Mouse (Mus musculus): Measurements from ENCODE around the gene Iqcj. TPM values are rescaled to one million over a fixed set of nuclear protein-coding genes. Genes with fewer than 3 reads are reported as not detected.
A peak's percentile ranks its signal among the peaks of the same experiment; 100 is the strongest.

Iqcj gene
- polyA plus RNA-seq, 1 experiment from 2014 or later, result 1.5 TPM

- Histone ChIP-seq H3K36me3 (ENCODE audit: control insufficient read depth, insufficient read depth) (no peaks in the 10 kb centered on the region), H3K27me3 (replicated peaks; ENCODE audit: control insufficient read depth, insufficient read depth, low read length) (no peaks in the 10 kb centered on the region), H3K4me3 (replicated peaks; ENCODE audit: low read length) (peak overlapping the region; percentile 46), H3K9me3 (ENCODE audit: control insufficient read depth, low read length) (no peaks in the 10 kb centered on the region), H3K4me2 (ENCODE audit: low read length) (peak overlapping the region; percentile 73), H3K9ac (replicated peaks; ENCODE audit: low read depth, low read length) (peak overlapping the region; percentile 0; the same call in 1 of the 2 replicates), H3K4me1 (replicated peaks; ENCODE audit: control insufficient read depth, insufficient read depth, low read length) (0 out of 2 replicates have a peak, but pooled peaks cover 10% of the 10 kb centered on the region), H3K27ac (ENCODE audit: low read length) (no peak overlapping the region)
- peak; percentile 74 for ATAC-seq
- 44% methylated on average over 10 of the region's 10 CpGs for WGBS
Observed at GRCm38 (mm10) chr3:67892768-67893167, 748 bp downstream of the Iqcj start.

- H3K9me3 ChIP-seq (ENCODE audit: control insufficient read depth, low read length), result no peaks in the 10 kb centered on the region
- no peaks in the 10 kb centered on the region for H3K27me3 ChIP-seq (replicated peaks; ENCODE audit: control insufficient read depth, insufficient read depth, low read length)
- H3K4me1 ChIP-seq (replicated peaks; ENCODE audit: control insufficient read depth, insufficient read depth, low read length), result no peaks in the 10 kb centered on the region
- no peak overlapping the region for H3K4me3 ChIP-seq (replicated peaks; ENCODE audit: low read length)
- no peaks in the 10 kb centered on the region for H3K36me3 ChIP-seq (ENCODE audit: control insufficient read depth, insufficient read depth)
- H3K4me2 ChIP-seq (ENCODE audit: low read length), result no peak overlapping the region
- H3K9ac ChIP-seq (replicated peaks; ENCODE audit: low read depth, low read length), result no peak overlapping the region
- H3K27ac ChIP-seq (ENCODE audit: low read length), result no peak overlapping the region
- ATAC-seq, result no peak
- 82% methylated on average over 4 of the region's 4 CpGs for WGBS
Observed at GRCm38 (mm10) chr3:67902517-67902916, 10.5 kb downstream of the Iqcj start.

DNA sequence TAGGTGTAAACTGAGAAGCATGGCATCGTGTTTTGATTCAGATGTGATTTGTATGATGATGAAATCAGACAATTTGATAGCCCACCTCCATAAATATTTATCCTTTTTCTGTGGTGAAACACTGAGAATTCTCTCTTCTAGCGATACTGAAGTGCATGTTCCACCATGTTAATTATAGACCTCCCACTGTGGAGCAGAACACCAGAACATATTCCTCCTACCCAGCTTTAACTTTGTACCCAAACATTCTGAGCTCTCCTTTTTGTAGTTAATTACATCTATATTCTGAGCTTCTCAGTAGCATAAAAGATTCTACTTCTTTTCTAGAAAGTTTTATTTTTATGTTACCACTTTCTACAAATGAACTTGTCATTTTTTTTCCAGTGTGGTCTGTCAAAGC is 16.6 kb downstream of the Iqcj start:
- H3K27me3 ChIP-seq (replicated peaks; ENCODE audit: control insufficient read depth, insufficient read depth, low read length), result no peaks in the 10 kb centered on the region
- H3K4me2 ChIP-seq (ENCODE audit: low read length), result no peak overlapping the region
- H3K9ac ChIP-seq (replicated peaks; ENCODE audit: low read depth, low read length), result no peak overlapping the region
- no peak for ATAC-seq
- no peak overlapping the region for H3K27ac ChIP-seq (ENCODE audit: low read length)
- H3K36me3 ChIP-seq (ENCODE audit: control insufficient read depth, insufficient read depth), result no peaks in the 10 kb centered on the region
- no peak overlapping the region for H3K4me3 ChIP-seq (replicated peaks; ENCODE audit: low read length)
- no peaks in the 10 kb centered on the region for H3K9me3 ChIP-seq (ENCODE audit: control insufficient read depth, low read length)
- 77% methylated on average over 2 of the region's 2 CpGs for WGBS
- H3K4me1 ChIP-seq (replicated peaks; ENCODE audit: control insufficient read depth, insufficient read depth, low read length), result no peaks in the 10 kb centered on the region

GRCm38 (mm10) chr3:67918098-67918497 is 26.1 kb downstream of the Iqcj start:
- Histone ChIP-seq H3K27me3 (replicated peaks; ENCODE audit: control insufficient read depth, insufficient read depth, low read length) (no peaks in the 10 kb centered on the region), H3K9ac (replicated peaks; ENCODE audit: low read depth, low read length) (no peak overlapping the region), H3K4me2 (ENCODE audit: low read length) (no peak overlapping the region), H3K36me3 (ENCODE audit: control insufficient read depth, insufficient read depth) (no peaks in the 10 kb centered on the region), H3K27ac (ENCODE audit: low read length) (no peak overlapping the region), H3K4me3 (replicated peaks; ENCODE audit: low read length) (no peak overlapping the region), H3K4me1 (replicated peaks; ENCODE audit: control insufficient read depth, insufficient read depth, low read length) (peaks cover 3% of the 10 kb centered on the region; the same call in 1 of the 2 replicates), H3K9me3 (ENCODE audit: control insufficient read depth, low read length) (no peaks in the 10 kb centered on the region)
- 73% methylated on average over 3 of the region's 3 CpGs for WGBS
- no peak for ATAC-seq

- H3K27me3 ChIP-seq (replicated peaks; ENCODE audit: control insufficient read depth, insufficient read depth, low read length), result no peaks in the 10 kb centered on the region
- no peak overlapping the region for H3K4me2 ChIP-seq (ENCODE audit: low read length)
- H3K36me3 ChIP-seq (ENCODE audit: control insufficient read depth, insufficient read depth), result no peaks in the 10 kb centered on the region
- WGBS, result 29% methylated on average over 8 of the region's 8 CpGs
- H3K4me1 ChIP-seq (replicated peaks; ENCODE audit: control insufficient read depth, insufficient read depth, low read length), result peaks cover 3% of the 10 kb centered on the region; the same call in 1 of the 2 replicates
- H3K9ac ChIP-seq (replicated peaks; ENCODE audit: low read depth, low read length), result no peak overlapping the region
- H3K9me3 ChIP-seq (ENCODE audit: control insufficient read depth, low read length), result no peaks in the 10 kb centered on the region
- H3K4me3 ChIP-seq (replicated peaks; ENCODE audit: low read length), result no peak overlapping the region
- H3K27ac ChIP-seq (ENCODE audit: low read length), result no peak overlapping the region
- peak; percentile 55 for ATAC-seq
Observed at GRCm38 (mm10) chr3:67918634-67919259, 26.7 kb downstream of the Iqcj start.

DNA sequence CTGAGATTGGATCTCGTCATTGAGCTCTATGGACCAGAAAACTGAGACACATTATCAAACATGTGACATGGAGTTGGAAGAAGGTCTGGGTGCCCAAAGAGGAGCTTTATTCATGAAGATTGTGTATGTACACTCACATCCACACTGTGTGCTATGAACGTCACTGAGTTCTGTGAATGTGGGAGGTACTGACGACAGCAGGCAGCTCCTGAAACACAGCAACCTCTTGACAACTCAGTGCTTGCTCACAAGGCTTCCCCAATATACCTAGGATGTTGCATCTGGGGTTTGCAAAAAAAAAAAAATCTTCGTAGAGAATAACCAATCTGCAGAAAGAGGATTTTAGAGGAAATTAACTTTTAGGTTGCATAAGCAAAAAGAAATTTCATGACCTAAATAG is 31.1 kb downstream of the Iqcj start:
- no peak overlapping the region for H3K27ac ChIP-seq (ENCODE audit: low read length)
- H3K9ac ChIP-seq (replicated peaks; ENCODE audit: low read depth, low read length), result no peak overlapping the region
- H3K9me3 ChIP-seq (ENCODE audit: control insufficient read depth, low read length), result no peaks in the 10 kb centered on the region
- WGBS, result 88% methylated on average over 4 of the region's 4 CpGs
- no peak overlapping the region for H3K4me2 ChIP-seq (ENCODE audit: low read length)
- H3K4me1 ChIP-seq (replicated peaks; ENCODE audit: control insufficient read depth, insufficient read depth, low read length), result peaks cover 3% of the 10 kb centered on the region; the same call in 1 of the 2 replicates
- H3K27me3 ChIP-seq (replicated peaks; ENCODE audit: control insufficient read depth, insufficient read depth, low read length), result no peaks in the 10 kb centered on the region
- ATAC-seq, result no peak
- no peaks in the 10 kb centered on the region for H3K36me3 ChIP-seq (ENCODE audit: control insufficient read depth, insufficient read depth)
- H3K4me3 ChIP-seq (replicated peaks; ENCODE audit: low read length), result no peak overlapping the region

- H3K27me3 ChIP-seq (replicated peaks; ENCODE audit: control insufficient read depth, insufficient read depth, low read length), result no peaks in the 10 kb centered on the region
- no peaks in the 10 kb centered on the region for H3K9me3 ChIP-seq (ENCODE audit: control insufficient read depth, low read length)
- H3K4me2 ChIP-seq (ENCODE audit: low read length), result no peak overlapping the region
- 0 out of 2 replicates have a peak, but pooled peaks cover 3% of the 10 kb centered on the region for H3K4me1 ChIP-seq (replicated peaks; ENCODE audit: control insufficient read depth, insufficient read depth, low read length)
- no peak overlapping the region for H3K9ac ChIP-seq (replicated peaks; ENCODE audit: low read depth, low read length)
- WGBS, result 84% methylated on average over 2 of the region's 2 CpGs
- H3K4me3 ChIP-seq (replicated peaks; ENCODE audit: low read length), result no peak overlapping the region
- H3K27ac ChIP-seq (ENCODE audit: low read length), result no peak overlapping the region
- H3K36me3 ChIP-seq (ENCODE audit: control insufficient read depth, insufficient read depth), result no peaks in the 10 kb centered on the region
- ATAC-seq, result no peak
Observed at GRCm38 (mm10) chr3:67925453-67925852, 33.4 kb downstream of the Iqcj start.

- no peak overlapping the region for H3K4me2 ChIP-seq (ENCODE audit: low read length)
- ATAC-seq, result no peak
Observed at GRCm38 (mm10) chr3:67930424-67931133, 38.6 kb downstream of the Iqcj start.

DNA sequence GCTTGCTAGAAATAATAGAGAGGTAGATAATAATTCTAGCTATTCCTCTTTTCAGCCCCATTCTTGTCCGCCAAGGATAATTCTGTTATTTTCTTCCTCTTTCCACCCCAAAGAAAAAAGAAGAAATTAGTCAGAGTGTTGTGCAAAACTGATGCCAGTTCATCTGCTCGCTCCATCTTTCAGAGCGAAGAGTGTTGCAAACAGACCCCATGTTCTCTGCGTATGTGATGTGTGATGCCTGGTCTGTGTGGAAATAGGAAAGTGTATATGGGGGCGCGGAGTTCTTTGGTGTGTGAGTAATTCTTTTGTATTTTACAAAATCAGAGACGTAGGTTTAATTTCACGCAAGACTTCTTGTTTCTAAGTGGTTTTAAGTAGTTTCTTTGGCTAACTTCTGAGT is 39.2 kb downstream of the Iqcj start:
- Histone ChIP-seq H3K27ac (ENCODE audit: low read length) (no peak overlapping the region), H3K27me3 (replicated peaks; ENCODE audit: control insufficient read depth, insufficient read depth, low read length) (no peaks in the 10 kb centered on the region), H3K9me3 (ENCODE audit: control insufficient read depth, low read length) (no peaks in the 10 kb centered on the region), H3K36me3 (ENCODE audit: control insufficient read depth, insufficient read depth) (no peaks in the 10 kb centered on the region), H3K9ac (replicated peaks; ENCODE audit: low read depth, low read length) (no peak overlapping the region), H3K4me2 (ENCODE audit: low read length) (no peak overlapping the region), H3K4me1 (replicated peaks; ENCODE audit: control insufficient read depth, insufficient read depth, low read length) (peaks cover 8% of the 10 kb centered on the region; the same call in 1 of the 2 replicates), H3K4me3 (replicated peaks; ENCODE audit: low read length) (no peak overlapping the region)
- no peak for ATAC-seq
- WGBS, result 63% methylated on average over 8 of the region's 8 CpGs

More at GRCm38 (mm10) chr3:67930424-67931133, 38.6 kb downstream of the Iqcj start:
- Histone ChIP-seq H3K9ac (replicated peaks; ENCODE audit: low read depth, low read length) (no peak overlapping the region), H3K4me1 (replicated peaks; ENCODE audit: control insufficient read depth, insufficient read depth, low read length) (peaks cover 8% of the 10 kb centered on the region; the same call in 1 of the 2 replicates), H3K36me3 (ENCODE audit: control insufficient read depth, insufficient read depth) (no peaks in the 10 kb centered on the region), H3K4me3 (replicated peaks; ENCODE audit: low read length) (no peak overlapping the region), H3K9me3 (ENCODE audit: control insufficient read depth, low read length) (no peaks in the 10 kb centered on the region), H3K27ac (ENCODE audit: low read length) (no peak overlapping the region), H3K27me3 (replicated peaks; ENCODE audit: control insufficient read depth, insufficient read depth, low read length) (no peaks in the 10 kb centered on the region)
- 66% methylated on average over 10 of the region's 10 CpGs for WGBS
